Mouse (Mus musculus) regulatory T cell (primary cell): ENCODE measurements around the gene Aff1.

Source experiments
- in situ Hi-C: fragments of 300-600 bp; cut with MboI, MseI; formaldehyde crosslinking; loops from one replicate; pipeline ENCODE4 v1.15.1; 2025; ENCODE audit warnings: high pct_unique_total_duplicates

Aff1 gene

GRCm38 (mm10) chr5:103691624-103692530 is at the start of gene Aff1:
Aff1 (plus strand) TSS chr5:103692374.
- in situ Hi-C loops = no loop called here

- in situ Hi-C loops = loop anchor here (25.0 kb wide), 1 partner anchor 757 kb away; no protein-coding TSS in a partner anchor
These were observed 48.0 kb upstream of the Aff1 start for GRCm38 (mm10) chr5:103644167-103644566.

- in situ Hi-C loops = loop anchor here (25.0 kb wide), 1 partner anchor 760 kb away; no protein-coding TSS in a partner anchor
These were observed 44.9 kb upstream of the Aff1 start for GRCm38 (mm10) chr5:103647320-103647719.

GRCm38 (mm10) chr5:103654225-103654624 is 37.9 kb upstream of the Aff1 start:
- in situ Hi-C loops = loop anchor here (10.0 to 25.0 kb wide), 2 partner anchors 1167 to 1361 kb away; partner anchors contain the start of gene Arhgap24

GRCm38 (mm10) chr5:103654780-103655179 is 37.4 kb upstream of the Aff1 start:
- in situ Hi-C loops = loop anchor here (5.0 to 25.0 kb wide), 3 partner anchors 302 to 1360 kb away; partner anchors contain the start of gene Arhgap24

GRCm38 (mm10) chr5:103655346-103656118 is 36.6 kb upstream of the Aff1 start, which contains the start of gene 1700016H13Rik:
1700016H13Rik (minus strand) TSS chr5:103656010.
- in situ Hi-C loops = loop anchor here (5.0 to 25.0 kb wide), 3 partner anchors 303 to 1359 kb away; partner anchors contain the start of gene Arhgap24

- in situ Hi-C loops = loop anchor here (5.0 to 25.0 kb wide), 3 partner anchors 307 to 1356 kb away; partner anchors contain the start of gene Arhgap24
These were observed 33.3 kb upstream of the Aff1 start for GRCm38 (mm10) chr5:103658921-103659320.

GRCm38 (mm10) chr5:103659571-103659970 is 32.6 kb upstream of the Aff1 start:
- in situ Hi-C loops = loop anchor here (5.0 to 25.0 kb wide), 3 partner anchors 307 to 1355 kb away; partner anchors contain the start of gene Arhgap24

GRCm38 (mm10) chr5:103664932-103665331 is 27.2 kb upstream of the Aff1 start:
- in situ Hi-C loops = loop anchor here (25.0 kb wide), 1 partner anchor 1178 kb away; the partner anchor contains the start of gene Arhgap24

- in situ Hi-C loops = loop anchor here (25.0 kb wide), 1 partner anchor 1179 kb away; the partner anchor contains the start of gene Arhgap24
These were observed 26.3 kb upstream of the Aff1 start for GRCm38 (mm10) chr5:103665876-103666275.

GRCm38 (mm10) chr5:103671858-103672257 is 20.3 kb upstream of the Aff1 start:
- in situ Hi-C loops = loop anchor here (10.0 to 25.0 kb wide), 2 partner anchors 243 to 1185 kb away; partner anchors contain the start of genes Arhgap24 and Klhl8

- in situ Hi-C loops = loop anchor here (10.0 to 25.0 kb wide), 2 partner anchors 241 to 1186 kb away; partner anchors contain the start of genes Arhgap24 and Klhl8
These were observed 18.6 kb upstream of the Aff1 start for GRCm38 (mm10) chr5:103673611-103674010.

GRCm38 (mm10) chr5:103674482-103674881 is 17.7 kb upstream of the Aff1 start:
- in situ Hi-C loops = loop anchor here (10.0 to 25.0 kb wide), 2 partner anchors 240 to 1187 kb away; partner anchors contain the start of genes Arhgap24 and Klhl8

- in situ Hi-C loops = loop anchor here (5.0 to 10.0 kb wide), 2 partner anchors 146 to 238 kb away; partner anchors contain the start of gene Klhl8
These were observed 15.8 kb upstream of the Aff1 start for GRCm38 (mm10) chr5:103676289-103676881.

GRCm38 (mm10) chr5:103677894-103678293 is 14.3 kb upstream of the Aff1 start:
- in situ Hi-C loops = loop anchor here (5.0 to 10.0 kb wide), 2 partner anchors 144 to 237 kb away; partner anchors contain the start of gene Klhl8

- in situ Hi-C loops = loop anchor here (5.0 to 10.0 kb wide), 2 partner anchors 143 to 236 kb away; partner anchors contain the start of gene Klhl8
These were observed 13.2 kb upstream of the Aff1 start for GRCm38 (mm10) chr5:103678974-103679373.

- in situ Hi-C loops = no loop called here
These were observed 11.8 kb upstream of the Aff1 start for GRCm38 (mm10) chr5:103680381-103680780.

- in situ Hi-C loops = no loop called here
These were observed 10.3 kb upstream of the Aff1 start for GRCm38 (mm10) chr5:103681824-103682223.

GRCm38 (mm10) chr5:103689645-103690044 is 2.5 kb upstream of the Aff1 start:
- in situ Hi-C loops = loop anchor here (5.0 kb wide), 1 partner anchor 48 kb away; no protein-coding TSS in a partner anchor

GRCm38 (mm10) chr5:103690190-103690589 is 2.0 kb upstream of the Aff1 start:
- in situ Hi-C loops = no loop called here
